Mouse (Mus musculus) layer of hippocampus, adult 9-10 months (tissue): ENCODE results near the gene Pcgf1.

Experiments
- DNase-seq: peaks from one replicate; pipeline ENCODE4 v3.0.0; 2022; ENCODE audit warnings: low spot score

The Pcgf1 gene

DNA sequence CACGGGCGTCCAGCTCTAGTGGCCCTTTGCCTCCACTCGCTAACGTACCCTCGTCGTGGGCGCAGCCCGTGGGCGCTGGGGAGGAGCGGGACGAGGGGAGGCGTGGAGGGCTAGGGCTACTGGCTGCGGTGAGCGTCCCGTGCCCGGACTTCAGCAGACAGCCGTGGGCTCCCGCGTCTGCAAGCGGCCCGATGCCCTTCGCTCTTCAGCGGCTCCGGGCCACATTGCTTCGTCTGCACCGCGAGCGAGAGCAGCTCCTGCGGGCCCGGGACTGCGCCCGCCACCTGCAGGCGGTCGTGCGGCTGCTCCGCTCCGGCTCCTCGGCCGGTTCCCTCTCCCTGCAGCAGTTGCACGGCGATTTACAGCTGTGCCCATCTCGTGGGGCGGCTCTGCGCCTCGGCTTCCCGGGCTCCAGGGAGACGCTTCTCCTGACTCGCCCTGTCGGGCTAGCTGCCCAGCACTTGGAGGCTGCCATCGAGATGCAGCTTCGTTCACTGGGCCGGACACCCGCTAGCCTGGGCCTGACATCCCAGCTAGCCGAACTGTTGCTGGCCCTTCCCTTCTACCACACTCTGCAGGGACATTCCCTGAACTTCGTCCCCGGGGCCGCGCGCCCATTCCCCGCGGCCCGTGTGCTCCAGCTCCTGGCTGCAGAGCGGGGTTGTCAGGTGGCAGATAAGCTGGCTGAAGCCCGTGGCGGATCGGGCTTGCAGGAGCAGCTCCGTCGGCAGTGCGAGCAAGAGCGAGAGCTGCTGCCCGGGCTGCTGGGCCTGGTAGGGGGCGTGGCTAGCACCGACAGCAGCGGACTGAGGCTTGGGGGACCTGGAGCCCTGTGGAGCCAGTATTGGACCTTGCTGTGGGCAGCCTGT, 24.3 kb downstream of the Pcgf1 start:
- DNase-seq: no peak

DNA sequence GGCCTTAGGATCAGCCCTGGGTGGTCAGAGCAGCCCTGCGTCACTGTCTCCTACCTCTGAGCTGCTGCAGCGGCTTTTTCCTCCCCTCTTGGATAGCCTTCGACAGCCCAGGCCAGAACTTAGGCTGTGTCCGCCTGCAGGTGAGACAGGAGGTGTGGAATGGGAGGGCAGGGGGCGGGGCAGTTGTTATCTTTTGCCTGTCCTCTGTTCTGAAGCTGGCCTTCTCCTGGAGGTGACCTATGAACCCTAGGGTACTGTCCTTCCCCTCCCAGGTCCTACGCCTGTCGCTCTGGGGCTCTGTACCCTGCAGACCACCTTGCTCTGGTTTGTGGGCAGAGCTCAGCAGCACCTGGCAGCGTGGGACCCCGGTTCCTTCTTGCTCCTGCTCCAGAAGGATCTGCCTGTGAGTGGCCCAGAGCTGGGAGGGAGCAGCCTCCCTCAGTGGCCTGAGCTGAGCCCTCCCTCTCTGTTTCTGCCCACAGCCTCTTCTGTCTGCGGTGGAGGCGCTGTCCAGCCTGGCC, 25.5 kb downstream of the Pcgf1 start:
- DNase-seq: no peak

DNA sequence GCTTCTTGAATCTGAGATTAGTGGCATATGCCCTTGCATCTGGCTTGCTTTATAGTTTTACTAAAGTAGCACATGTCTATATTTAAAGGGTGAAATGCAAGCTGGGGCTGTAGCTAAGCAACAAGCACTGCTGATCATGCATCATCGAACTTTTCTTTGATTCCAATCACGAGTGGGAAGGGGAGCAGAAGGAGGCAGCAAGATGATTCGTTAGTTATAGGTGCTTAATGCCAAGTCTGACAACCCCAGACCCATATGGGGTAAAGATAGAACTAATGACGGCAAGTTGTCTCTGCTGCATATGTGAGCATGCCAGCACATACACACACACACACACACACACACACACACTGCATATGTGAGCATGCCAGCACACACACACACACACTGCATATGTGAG, 26.5 kb downstream of the Pcgf1 start:
- no peak for DNase-seq

DNA sequence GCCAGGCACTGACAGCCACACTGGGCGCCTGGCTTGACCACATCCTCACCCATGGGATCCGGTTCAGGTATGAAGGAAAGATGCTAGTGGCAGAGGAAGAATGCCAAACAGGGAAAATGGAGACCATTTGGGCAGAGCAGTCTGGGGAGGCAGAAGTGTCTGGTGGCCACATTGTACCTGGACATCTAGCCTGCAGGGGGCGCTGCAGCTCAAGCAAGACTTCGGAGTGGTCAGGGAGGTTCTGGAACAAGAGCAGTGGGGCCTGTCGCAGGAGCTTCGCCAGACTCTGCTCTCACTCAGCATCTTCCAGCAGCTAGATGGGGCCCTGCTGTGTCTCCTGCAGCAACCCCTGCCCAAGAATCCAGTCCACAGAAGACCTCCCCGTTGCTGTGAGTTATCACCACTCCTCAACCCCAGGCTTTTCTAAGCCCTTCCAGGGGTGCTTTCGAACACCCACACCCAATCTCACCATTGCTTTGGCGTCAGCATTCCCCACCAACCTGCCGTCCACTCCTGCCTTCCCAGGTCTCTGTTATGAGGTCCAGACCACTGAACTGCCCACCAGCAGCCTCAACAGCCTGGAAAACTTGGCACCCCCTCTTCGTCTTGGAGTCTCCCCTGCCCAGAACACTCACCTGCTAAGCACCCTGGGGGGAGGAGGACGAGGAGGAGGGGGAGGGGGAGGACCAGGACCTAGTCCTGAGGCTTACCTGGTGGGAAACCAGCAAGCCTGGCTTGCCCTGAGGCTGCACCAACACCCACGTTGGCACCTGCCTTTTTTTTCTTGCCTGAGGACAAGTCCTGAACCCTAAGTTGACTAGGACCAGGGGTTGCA, 30.1 kb downstream of the Pcgf1 start:
- DNase-seq: no peak

DNA sequence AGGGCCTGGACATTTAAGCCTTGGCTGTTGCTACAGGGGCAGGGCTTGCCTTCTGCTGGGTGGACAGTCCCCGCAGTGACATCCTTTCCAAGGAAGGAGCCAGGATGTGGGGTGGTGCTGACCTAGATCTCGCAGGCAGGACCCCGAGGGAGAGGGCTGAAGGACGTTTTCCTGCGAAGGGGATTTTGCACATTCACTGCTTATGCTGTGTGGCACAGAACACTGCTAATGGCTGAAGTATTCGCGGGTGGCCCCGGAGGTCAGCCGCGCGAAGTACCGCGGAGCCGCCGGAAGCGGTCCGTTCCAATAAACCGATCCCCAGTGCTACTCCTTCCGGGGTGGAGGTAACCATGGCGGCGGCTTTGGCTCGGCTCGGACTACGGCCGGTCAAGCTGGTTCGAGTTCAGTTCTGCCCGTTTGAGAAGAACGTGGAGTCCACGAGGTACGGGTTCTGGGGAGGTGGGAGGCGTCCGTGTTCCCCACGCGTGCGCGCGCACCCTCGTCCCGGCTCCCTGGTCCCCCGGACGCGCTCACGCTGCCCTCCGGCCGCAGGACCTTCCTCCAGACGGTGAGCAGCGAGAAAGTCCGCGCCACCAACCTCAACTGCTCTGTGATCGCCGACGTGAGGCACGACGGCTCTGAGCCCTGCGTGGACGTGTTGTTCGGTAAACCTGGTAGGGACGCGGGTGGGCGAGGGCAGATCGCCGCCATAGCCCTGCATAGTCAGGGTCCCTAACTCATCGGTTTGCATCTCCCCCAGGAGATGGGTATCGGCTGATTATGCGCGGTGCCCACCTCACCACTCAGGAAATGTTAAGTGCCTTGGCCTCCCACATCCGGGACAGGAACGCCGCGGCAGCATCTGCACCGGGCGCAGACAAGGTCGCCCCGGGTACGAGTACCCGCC, 31.3 kb downstream of the Pcgf1 start, which contains the start of gene Mrpl53:
Mrpl53 (plus strand) TSS at position 279 of the 907 bp plus-strand sequence.
- no peak for DNase-seq

DNA sequence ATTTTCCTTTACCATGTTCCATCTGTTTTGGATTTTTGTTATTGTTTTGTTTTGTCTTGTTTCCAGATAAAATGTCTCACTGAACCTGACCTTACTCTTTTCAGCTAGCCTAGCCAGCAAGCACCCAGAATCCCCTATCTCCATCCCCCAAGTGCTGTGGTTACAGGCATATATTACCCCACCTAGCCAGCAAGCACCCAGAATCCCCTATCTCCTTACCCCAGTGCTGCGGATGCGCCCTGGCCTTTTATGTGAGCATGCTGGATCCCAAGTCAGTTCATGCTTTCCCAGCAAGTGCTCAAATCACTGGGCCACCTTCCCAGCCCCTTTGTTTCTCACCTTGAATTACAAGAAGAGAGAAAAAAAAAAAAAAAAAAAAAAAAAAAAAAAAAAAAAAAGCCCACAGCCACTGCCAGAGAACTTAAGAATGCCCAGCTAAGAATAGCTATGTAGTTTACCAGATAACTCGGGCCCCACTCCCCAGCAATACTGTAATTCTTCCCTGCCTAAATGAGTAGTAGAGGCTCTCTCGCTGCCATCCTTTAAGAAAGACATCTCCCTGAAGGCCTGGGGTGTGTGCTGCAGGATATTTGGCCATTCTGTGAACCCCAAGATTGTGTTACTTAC, 34.0 kb downstream of the Pcgf1 start:
- DNase-seq: no peak

DNA sequence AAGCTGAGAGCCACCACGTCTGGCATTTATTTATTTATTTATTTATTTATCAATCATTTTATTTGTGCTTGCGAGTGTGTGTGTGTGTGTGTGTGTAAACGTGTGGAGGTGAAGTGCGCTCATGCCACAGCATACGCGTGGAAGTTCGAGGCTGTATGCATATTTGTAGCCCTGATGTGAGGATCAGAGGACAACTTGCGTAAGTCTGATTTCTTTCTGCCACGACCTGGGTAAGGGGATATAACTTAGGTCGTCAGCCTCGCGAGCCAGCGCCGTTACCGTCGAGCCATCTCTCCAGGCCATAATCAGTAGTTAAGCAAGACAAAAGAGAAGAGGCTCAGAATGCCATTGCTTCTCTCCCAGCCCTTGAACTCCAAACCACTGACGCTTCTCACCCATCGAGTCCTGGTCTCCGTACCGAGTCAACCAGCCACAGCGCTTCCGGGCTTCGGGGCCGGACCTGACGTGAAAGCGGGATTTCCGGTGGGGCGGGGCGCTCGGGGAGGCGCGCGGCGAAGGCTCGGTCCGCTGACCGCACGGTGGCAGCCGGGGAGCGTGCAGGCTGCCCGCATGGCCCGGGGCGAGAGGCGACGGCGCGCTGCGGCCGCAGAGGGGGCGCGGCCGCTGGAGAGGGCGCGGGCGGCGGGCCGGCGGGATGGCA, 37.5 kb downstream of the Pcgf1 start, which contains the start of gene Mogs:
Mogs (plus strand) TSS at position 486 of the 661 bp plus-strand sequence.
- DNase-seq: peak; percentile 67

DNA sequence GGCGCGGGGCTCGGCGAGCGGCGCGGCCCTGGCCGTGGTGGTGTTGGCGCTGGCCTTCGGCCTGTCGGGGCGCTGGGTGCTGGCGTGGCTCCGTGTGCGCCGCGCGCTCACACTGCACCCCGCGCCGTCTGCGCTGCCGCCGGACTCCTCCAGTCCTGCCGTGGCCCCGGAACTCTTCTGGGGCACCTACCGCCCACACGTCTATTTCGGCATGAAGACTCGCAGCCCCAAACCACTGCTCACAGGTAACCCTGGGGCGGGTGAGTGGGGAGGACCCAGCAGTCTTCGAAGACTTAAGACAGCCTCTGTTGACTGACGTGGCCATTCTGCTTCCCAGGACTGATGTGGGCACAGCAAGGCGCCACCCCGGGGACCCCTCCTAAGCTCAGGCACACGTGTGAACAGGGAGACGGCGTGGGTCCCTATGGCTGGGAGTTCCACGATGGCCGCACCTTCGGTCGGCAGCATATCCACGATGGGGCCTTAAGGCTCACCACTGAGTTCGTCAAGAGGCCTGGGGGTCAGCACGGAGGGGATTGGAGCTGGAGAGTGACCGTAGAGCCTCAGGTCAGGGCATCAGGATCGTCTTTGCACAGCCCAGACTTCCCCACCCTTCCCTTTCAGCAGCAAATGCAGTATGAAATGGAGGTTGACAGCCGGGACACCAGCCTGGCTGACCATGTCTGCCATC, 38.2 kb downstream of the Pcgf1 start:
- DNase-seq: no peak

DNA sequence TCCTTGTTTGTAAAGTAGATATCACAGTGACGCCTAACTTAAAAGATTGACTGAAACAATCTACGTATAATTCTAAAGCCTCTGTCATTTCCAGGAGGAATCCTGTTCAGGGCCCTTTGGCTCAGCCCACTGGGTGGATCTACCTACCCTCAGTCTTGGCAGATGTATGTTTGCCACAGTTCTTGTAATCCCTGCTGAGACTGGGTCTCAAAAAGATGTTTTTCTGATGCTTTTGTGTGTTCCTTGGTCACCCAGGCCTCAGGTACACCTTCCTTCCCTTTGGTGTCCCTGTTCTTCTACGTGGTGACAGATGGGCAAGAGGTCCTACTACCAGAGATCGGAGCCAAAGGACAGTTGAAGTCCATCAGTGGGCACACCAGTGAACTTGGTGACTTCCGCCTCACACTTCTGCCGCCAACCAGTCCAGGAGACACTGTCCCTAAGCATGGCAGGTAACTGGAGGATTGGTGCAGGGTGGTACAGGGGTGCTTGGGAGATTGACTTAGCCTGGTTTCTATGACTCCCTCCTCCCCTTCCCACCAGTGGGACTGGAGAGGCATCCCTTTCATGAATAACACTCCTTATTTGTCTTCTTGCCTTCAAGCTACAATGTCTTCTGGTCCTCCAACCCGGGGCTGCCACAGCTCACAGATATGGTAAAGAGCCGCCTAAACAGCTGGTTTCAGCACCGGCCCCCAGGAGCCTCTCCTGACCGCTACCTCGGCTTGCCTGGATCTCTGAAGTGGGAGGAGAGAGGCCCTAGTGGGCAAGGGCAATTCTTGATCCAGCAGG, 38.9 kb downstream of the Pcgf1 start:
- no peak for DNase-seq

DNA sequence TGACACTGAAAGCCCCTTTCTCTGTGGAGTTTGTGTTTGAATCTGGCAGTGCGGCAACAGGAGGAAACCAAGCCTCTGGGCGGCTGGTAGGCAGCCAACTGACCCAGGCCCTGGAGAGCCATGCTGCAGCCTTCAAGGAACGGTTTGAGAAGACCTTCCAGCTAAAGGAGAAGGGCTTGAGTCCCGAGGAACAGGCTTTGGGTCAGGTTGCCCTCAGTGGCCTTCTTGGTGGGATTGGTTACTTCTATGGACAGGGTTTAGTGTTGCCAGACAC, 39.4 kb downstream of the Pcgf1 start:
- DNase-seq: no peak

DNA sequence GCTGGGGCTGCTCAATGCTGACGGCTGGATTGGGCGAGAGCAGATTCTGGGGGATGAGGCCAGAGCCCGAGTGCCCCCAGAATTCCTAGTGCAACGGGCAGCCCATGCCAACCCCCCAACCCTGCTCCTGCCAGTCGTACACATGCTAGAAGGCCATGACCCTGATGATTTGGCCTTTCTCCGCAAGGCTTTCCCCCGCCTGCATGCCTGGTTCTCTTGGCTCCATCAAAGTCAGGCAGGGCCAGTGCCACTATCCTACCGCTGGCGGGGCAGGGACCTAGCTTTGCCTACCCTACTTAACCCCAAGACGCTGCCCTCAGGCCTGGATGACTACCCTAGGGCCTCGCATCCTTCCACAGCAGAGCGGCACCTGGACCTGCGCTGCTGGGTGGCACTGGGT, 39.9 kb downstream of the Pcgf1 start:
- DNase-seq: no peak

DNA sequence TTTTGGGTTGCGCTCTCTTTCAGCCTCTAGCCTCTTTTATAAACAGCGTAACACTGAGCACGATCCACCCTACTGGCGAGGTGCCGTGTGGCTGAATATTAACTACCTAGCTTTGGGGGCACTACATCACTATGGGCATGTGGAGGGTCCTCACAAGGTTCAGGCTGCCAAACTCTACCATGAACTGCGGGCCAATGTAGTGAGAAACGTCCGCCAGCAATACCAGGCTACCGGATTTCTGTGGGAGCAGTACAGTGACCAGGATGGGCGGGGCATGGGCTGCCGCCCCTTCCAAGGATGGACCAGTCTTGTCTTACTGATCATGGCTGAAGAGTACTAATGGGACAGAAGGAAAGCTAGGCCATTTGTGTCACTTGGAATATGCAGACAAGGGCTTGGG, 40.7 kb downstream of the Pcgf1 start:
- DNase-seq: no peak

DNA sequence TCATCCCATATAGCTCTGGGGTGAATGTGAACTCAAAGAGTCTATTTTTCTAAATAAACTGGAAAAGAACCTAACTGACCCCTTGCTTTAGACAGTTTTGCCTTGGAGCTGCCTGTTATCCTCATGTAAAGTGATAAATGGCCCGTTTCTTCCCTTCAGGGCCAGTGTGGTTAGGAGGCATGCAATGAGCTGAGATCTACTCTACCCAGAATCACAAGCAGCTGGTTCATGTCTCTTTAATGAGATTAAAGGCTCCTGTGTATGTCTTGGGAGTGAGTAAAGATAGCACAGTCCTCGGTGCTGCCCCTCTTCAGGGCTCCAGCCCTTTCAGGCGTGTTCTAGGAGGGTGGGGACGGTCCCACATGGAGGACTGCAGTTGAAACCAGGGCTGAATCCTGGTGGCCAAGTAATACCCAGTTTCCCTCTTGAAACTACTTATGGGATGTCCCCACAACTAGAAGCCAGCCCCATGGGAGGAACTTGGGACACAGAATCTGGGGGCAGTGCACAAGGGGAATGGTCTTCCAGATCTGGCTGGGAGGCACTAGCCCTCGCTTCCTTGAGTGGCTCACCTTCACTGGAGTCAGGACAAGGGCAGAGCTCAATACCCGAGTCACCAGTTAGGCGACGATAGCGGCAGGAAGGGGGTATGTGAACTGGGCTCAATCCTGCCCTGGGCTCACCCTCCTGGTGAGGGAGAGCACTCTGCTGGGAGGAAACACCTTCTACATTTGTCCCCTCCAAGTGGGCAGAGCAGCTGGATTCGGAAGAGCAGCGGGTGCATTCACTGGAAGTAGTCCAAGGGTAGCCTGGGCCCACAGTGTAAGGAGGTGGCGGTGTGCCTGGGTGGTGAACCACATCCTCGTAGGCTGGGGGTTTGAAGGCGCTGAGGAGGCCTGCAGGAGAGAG, 41.4 kb downstream of the Pcgf1 start:
- DNase-seq: no peak

DNA sequence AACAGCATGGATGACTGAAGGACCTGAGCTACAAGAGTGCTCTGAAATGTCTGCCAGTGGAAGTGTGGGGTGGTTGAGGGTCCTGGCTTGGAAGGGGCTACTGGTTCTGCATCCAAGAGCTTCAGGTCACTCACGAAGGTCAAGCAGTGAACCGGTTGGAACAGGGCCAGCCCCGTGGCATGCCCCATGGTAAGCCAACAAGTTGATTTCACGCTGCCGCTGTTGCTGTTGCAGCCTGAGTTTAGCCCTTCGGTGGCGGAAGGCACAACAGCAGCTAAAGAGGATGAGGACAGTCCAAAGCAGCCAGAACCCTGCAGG, 42.0 kb downstream of the Pcgf1 start:
- no peak for DNase-seq

DNA sequence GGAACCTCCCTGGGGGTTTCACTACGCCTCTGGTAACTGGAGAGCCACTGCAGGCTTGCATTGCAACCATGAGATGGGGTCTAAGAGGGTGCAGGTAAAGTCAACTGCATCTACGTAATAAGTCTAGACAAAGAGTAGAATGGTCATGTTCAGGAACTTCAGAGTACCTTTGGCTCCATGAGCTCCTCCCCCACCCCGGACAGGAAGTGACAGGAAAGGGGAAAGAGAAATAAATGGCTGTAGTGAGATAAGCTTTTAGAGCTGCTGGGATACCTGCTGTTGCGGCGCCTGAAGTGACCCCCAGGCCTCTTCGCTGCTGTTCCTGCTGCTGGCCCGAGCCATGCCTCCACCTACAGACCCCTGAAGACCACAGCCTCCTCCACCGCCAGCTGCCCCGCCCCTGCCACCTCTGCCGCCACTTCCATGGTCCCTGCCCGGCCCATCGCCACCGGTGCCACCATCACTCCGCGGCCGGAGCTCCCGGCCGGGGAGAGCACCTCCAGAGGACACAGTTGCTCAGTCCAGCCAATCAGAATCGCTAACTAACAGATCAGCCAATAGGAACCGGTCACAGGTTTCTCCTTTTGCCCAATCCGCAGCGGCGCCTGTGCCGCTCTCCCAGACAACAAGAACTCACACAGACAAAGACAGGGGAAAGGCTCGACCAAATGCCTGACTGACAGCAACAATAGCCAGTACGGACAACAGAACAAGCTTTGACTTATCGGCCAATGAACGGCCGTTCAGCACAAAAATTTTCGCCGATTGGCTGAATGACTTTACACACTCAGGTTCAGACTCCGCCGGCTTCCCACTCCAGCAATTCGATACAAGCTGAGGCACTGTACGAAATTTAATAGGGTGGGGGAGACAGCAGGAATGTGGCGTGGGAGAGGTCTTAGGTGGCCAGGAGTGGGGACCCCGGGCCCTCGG, 43.5 kb downstream of the Pcgf1 start, which contains the start of gene Wbp1:
Wbp1 (minus strand) TSS at position 630 of the 933 bp plus-strand sequence.
- peak; percentile 99 for DNase-seq

DNA sequence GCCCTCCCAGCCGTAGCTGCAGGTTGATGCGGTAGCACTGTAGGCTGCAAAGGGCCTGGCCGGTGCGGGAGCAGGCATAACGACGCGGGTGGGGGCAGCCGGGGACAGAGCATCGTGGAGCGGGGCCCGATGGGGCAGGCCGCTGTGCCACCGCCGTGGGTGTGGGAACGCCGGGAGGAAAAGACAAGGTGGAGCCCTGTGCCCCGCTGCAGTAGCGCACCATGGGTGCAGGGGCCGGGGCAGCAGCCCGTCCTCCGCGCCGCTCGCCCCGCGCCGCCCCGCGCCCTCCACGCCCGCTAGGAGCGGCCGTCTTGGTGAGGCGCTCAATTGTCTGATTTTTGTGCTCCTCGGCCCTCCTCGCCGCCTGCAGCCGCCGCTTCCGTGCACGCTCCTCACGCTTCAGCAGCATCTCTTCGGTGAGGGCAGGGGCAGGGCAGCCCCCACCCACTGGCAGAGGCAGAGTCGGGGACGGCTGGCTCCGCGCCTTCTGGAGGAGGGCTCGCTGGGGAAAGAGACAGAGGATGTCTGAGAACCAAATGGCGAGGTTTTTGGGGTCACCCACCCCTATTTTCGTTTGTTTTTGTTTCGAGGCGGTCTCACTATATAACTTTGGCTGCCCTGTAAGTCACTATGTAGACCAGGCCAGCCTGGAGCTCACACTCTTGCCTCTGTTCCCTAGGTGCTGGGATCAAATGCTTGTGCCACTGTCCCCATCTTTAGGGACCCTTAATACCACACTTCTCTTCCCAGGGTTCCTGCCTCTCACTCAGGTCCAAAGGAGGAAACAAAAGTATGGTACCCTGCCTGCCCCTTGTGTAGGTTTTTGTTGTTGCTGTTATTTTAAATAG, 44.4 kb downstream of the Pcgf1 start:
- DNase-seq: no peak
